Mouse (Mus musculus) kidney, postnatal 0 days (tissue): Measurements from ENCODE around the gene Drd1. TPM values are rescaled to one million over a fixed set of nuclear protein-coding genes. Genes with fewer than 3 reads are reported as not detected.

Experiments used
- ATAC-seq: fragments of 200-750 bp; cut with Nextera tagmentation; replicated peaks from 2 replicates; pipeline ENCODE4 v1.8.0; 2017; ENCODE audit warnings: low read depth, moderate number of reproducible peaks, moderate TSS enrichment, moderate library complexity; ENCODE audit not compliant: low FRiP score
- DNase-seq: peaks from one replicate; pipeline ENCODE4 v3.0.0-alpha.2; 2016; ENCODE audit warnings: low spot score
- H3K27ac ChIP-seq: fragments of 300-500 bp; sonication (generic); 2 replicates; pipeline ENCODE4 v1.5.1; 2014; ENCODE audit warnings: mild to moderate bottlenecking
- H3K27me3 ChIP-seq: fragments of 300-500 bp; sonication (generic); 2 replicates; pipeline ENCODE4 v1.6.1; 2014; ENCODE audit warnings: low read length, mixed read lengths; ENCODE audit not compliant: insufficient read depth
- H3K36me3 ChIP-seq: fragments of 300-500 bp; sonication (generic); 2 replicates; pipeline ENCODE4 v1.6.1; 2014; ENCODE audit warnings: low read length, mixed read lengths; ENCODE audit not compliant: insufficient read depth
- H3K4me1 ChIP-seq: fragments of 300-500 bp; sonication (generic); replicated peaks from 2 replicates; pipeline ENCODE4 v1.6.1; 2014; ENCODE audit warnings: antibody characterized with exemption, low read length, mixed read lengths; ENCODE audit not compliant: insufficient read depth
- H3K4me2 ChIP-seq: fragments of 300-500 bp; sonication (generic); 2 replicates; pipeline ENCODE4 v1.6.1; 2014; ENCODE audit warnings: mild to moderate bottlenecking, low read length, moderate library complexity, mixed read lengths
- H3K4me3 ChIP-seq: fragments of 300-500 bp; sonication (generic); replicated peaks from 2 replicates; pipeline ENCODE4 v1.5.1; 2014; ENCODE audit warnings: low read depth, low read length
- H3K9ac ChIP-seq: fragments of 300-500 bp; sonication (generic); 2 replicates; pipeline ENCODE4 v1.6.1; 2014; ENCODE audit warnings: low read depth, low read length
- H3K9me3 ChIP-seq: fragments of 300-500 bp; sonication (generic); replicated peaks from 2 replicates; pipeline ENCODE4 v1.6.1; 2016; ENCODE audit warnings: low read length, inconsistent platforms, mixed read lengths
- CTCF ChIP-seq: IDR thresholded peaks from 2 replicates; pipeline ENCODE4 v1.5.1; 2016; ENCODE audit warnings: antibody characterized with exemption, low read depth, mild to moderate bottlenecking, moderate library complexity
- WGBS: fragments of 180-500 bp; shearing (Covaris S2); extraction: QIAGEN DNeasy Blood & Tissue Kit; methylation state at CpG from one replicate; pipeline ENCODE4 v1.1.7; 2014; 5-methylcytosine and 5-hydroxymethylcytosine counted together
- polyA plus RNA-seq: library from polyadenylated mRNA; unstranded; fragments of >200 nt; fragmentation: Nextera tagmentation; extraction: Ambion mirVana; gene quantifications from 2 replicates; pipeline ENCODE4 v1.2.1, GENCODE M21; 2015

The Drd1 gene
- polyA plus RNA-seq, 1 experiment from 2014 or later: 0.33 TPM

DNA sequence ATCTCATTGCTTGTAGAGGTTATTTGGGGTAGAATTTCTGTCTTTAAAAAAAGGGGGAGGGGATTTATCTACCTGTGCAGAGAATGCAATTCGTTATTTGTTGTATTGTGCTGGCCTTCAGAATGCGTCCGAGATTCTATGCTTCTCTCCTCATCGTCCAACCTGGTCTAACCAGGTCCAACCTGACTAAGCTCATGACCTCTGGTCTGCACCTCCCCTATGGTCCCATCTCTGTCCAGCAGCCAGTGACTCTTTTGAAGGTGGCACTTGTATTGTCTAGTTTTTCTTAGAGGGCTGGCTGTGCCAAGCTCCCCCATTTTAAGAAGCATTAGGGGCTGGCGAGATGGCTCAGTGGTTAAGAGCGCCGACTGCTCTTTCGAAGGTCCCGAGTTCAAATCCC is 15.5 kb upstream of the Drd1 start:
- TF ChIP-seq CTCF: no peak
- Histone ChIP-seq H3K4me2 (no peak overlapping the region), H3K36me3 (no peaks in the 10 kb centered on the region), H3K4me3 (no peak overlapping the region), H3K9me3 (no peaks in the 10 kb centered on the region), H3K4me1 (no peaks in the 10 kb centered on the region), H3K9ac (no peak overlapping the region), H3K27me3 (no peaks in the 10 kb centered on the region), H3K27ac (no peak overlapping the region)
- no peak for DNase-seq
- 97% methylated on average over 9 of the region's 9 CpGs for WGBS
- no peak for ATAC-seq

DNA sequence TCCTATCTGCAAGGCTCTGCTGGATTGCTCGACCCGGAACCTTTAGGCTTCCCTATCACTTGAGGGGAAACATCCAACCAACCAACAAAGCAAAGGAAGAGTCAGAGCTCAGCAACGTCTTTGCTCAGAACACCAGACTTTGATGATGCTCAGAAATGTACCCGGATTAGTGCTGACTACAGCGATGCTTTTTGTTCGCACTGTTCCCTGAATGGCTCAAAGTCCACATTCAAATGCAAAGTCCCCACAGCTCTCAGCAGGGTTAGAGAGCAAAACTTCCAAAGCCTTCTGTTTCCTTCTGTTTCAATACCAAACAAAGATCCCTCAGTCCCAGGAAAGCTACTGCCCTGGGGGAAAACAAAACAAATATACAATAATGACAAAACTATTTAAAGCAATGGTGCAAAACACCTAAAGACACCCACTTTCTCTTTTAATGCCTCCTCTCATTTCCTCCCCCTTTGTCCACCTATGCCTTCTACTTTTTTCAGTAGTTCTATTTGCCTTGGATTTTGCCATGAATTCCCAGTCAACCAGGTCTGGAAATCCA is 12.2 kb upstream of the Drd1 start:
- H3K4me2 ChIP-seq: no peak overlapping the region
- no peaks in the 10 kb centered on the region for H3K36me3 ChIP-seq
- H3K4me1 ChIP-seq: no peaks in the 10 kb centered on the region
- TF ChIP-seq CTCF: no peak
- DNase-seq: peak; percentile 15
- H3K9me3 ChIP-seq: no peaks in the 10 kb centered on the region
- H3K4me3 ChIP-seq: no peak overlapping the region
- peak overlapping the region; percentile 19; the same call in 1 of the 2 replicates for H3K27ac ChIP-seq
- no peaks in the 10 kb centered on the region for H3K27me3 ChIP-seq
- 0 out of 2 replicates have a peak, but pooled peaks have one; percentile 52 for ATAC-seq
- 38% methylated on average over 6 of the region's 6 CpGs for WGBS
- no peak overlapping the region for H3K9ac ChIP-seq

DNA sequence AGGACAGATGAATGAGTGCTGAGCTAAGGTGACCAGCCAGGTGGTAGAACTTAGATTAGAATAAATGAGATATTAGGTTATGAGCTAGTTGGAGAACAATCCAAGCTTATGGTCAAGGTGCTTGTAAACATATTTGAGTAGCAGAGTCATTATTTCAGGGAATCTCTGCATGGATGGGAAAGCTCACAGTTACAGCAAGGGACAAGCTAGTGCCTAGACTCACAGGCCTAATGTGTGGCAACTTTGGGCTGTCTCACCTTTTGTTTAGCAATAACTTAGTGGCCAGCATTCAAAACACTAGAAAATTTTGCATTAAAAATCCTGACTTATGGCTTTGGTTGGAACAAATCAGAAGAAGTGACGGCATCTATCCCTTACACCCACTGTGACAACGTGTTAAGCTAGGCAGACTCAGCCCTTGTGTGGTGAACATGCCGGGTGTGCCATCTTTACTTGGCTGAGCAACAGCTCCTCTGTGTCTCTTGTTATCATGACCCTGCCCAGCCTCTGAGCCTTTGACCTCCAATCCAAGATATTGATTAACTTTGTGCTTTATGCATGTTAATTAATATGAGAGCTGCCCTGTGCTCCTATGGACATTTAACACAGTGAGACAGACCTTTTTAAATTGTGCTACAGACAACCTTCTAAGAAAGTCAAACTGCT is 10.7 kb upstream of the Drd1 start:
- H3K9ac ChIP-seq: no peak overlapping the region
- no peak overlapping the region for H3K27ac ChIP-seq
- no peak overlapping the region for H3K4me2 ChIP-seq
- no peaks in the 10 kb centered on the region for H3K9me3 ChIP-seq
- DNase-seq (no peak), ATAC-seq (no peak)
- TF ChIP-seq CTCF: no peak
- no peaks in the 10 kb centered on the region for H3K36me3 ChIP-seq
- H3K4me3 ChIP-seq: no peak overlapping the region
- no peaks in the 10 kb centered on the region for H3K4me1 ChIP-seq
- H3K27me3 ChIP-seq: no peaks in the 10 kb centered on the region
- 87% methylated on average over 3 of the region's 3 CpGs for WGBS

DNA sequence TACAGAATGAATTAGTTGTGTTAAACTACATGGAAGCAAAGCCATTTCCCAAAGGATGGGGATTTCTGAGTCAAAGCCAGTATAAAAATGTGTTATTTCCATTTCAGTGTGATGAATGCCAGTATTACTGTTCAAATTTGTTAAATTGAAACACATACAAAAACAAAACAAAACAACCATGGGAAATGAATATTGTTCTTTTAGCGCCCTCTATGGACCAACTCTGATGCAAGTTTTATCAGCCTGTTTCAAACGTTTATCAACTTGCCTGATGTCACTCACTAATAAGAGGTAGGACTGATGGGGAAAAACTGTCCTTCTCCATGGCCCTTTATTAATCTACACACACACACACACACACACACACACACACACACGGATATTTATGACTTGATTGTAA is 7.8 kb upstream of the Drd1 start:
- no peak overlapping the region for H3K4me3 ChIP-seq
- WGBS: 4% methylated on average over 3 of the region's 3 CpGs
- DNase-seq (peak; percentile 72), ATAC-seq (no peak)
- no peaks in the 10 kb centered on the region for H3K4me1 ChIP-seq
- H3K9me3 ChIP-seq: no peaks in the 10 kb centered on the region
- H3K36me3 ChIP-seq: no peaks in the 10 kb centered on the region
- H3K27ac ChIP-seq: no peak overlapping the region
- no peak overlapping the region for H3K4me2 ChIP-seq
- H3K27me3 ChIP-seq: no peaks in the 10 kb centered on the region
- no peak overlapping the region for H3K9ac ChIP-seq
- peak; percentile 71 for TF ChIP-seq CTCF

DNA sequence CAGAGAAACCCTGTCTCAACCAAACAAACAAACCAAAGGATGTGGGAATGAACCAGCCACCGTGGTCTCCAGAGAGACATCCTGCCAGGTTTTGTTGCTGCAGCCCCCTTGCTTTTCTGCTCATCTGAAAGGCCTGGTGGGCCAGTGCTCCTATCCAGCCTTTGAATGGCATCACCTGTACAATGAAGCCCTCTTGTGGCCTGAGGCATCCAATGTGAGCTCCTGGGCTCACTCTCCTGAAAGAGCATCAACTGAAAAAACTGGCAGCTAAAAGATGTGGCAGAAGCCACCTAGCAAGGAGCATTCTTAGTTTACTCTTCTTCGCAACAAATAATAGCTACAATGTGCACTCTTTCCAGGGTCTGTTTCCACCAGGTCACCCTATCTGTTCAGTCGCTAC is 6.6 kb upstream of the Drd1 start:
- Histone ChIP-seq H3K27ac (no peak overlapping the region), H3K4me2 (no peak overlapping the region), H3K36me3 (no peaks in the 10 kb centered on the region), H3K9me3 (no peaks in the 10 kb centered on the region), H3K4me3 (no peak overlapping the region), H3K4me1 (no peaks in the 10 kb centered on the region), H3K9ac (no peak overlapping the region), H3K27me3 (no peaks in the 10 kb centered on the region)
- 85% methylated on average over 3 of the region's 3 CpGs for WGBS
- no peak for ATAC-seq
- DNase-seq: no peak
- peak; percentile 13; the same call in 1 of the 2 replicates for TF ChIP-seq CTCF

DNA sequence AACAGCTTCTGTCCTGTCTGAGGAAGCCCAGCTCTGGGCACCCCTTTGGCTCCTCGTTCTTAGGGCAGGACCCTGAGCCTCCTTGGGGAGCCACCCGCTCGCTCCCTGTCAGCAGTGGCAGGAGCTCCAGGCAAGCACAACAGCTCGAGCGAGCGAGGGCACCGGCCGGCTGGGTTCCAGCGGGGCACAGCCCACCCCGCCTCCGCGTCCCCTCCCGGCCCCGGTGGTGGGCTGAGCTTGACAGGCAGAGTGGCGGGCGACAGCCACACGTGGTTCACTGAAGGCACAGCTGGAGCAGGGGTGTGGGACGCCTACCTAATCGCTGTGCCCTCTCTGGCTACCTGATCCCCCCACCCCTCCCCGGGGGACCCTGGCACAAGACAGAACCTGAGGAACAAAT is 543 bp downstream of the Drd1 start:
- peak overlapping the region; percentile 83 for H3K4me2 ChIP-seq
- 0 out of 2 replicates have a peak overlapping the region, but pooled peaks have one; percentile 35 for H3K9ac ChIP-seq
- no peaks in the 10 kb centered on the region for H3K36me3 ChIP-seq
- H3K27me3 ChIP-seq: 0 out of 2 replicates have a peak, but pooled peaks cover 4% of the 10 kb centered on the region
- H3K4me1 ChIP-seq: no peaks in the 10 kb centered on the region
- DNase-seq (peak; percentile 13), ATAC-seq (peak; percentile 46)
- 2% methylated on average over 20 of the region's 20 CpGs for WGBS
- TF ChIP-seq CTCF: no peak
- H3K4me3 ChIP-seq: peak overlapping the region; percentile 41
- H3K9me3 ChIP-seq: no peaks in the 10 kb centered on the region
- no peak overlapping the region for H3K27ac ChIP-seq
